Mouse (Mus musculus): ENCODE data around the gene H6pd.

GRCm38 (mm10) chr4:150040003-150040581, 31.3 kb upstream of the H6pd start:
- TF ChIP-seq CTCF (IDR thresholded peaks at IDR 0.05; ENCODE audit: insufficient read depth, low read length) (no peak), POLR2A (IDR thresholded peaks at IDR 0.05; ENCODE audit: borderline replicate concordance, extremely low read depth, low read depth, low read length) (no peak)
